Mouse (Mus musculus) thymus, adult 2 months (tissue): ENCODE data around the gene Lefty1.

ENCODE experiments used
- CTCF ChIP-seq: fragments of 200-500 bp; IDR thresholded peaks from 2 replicates; pipeline ENCODE4 v1.5.1; 2012; ENCODE audit warnings: mild to moderate bottlenecking, control low read depth, low read length, moderate library complexity, borderline replicate concordance; ENCODE audit not compliant: control insufficient read depth, poor library complexity, insufficient read depth; ENCODE audit errors: extremely low read depth
- POLR2A ChIP-seq: fragments of 200-500 bp; IDR thresholded peaks from 2 replicates; pipeline ENCODE4 v1.6.1; 2012; ENCODE audit warnings: mild to moderate bottlenecking, low read length, control low read depth, moderate library complexity; ENCODE audit not compliant: control insufficient read depth, poor library complexity, insufficient read depth; ENCODE audit errors: extremely low read depth

- TF ChIP-seq POLR2A (no peak), CTCF (no peak)
Measured at GRCm38 (mm10) chr1:180924737-180925136, 10.1 kb upstream of the Lefty1 start.
